ENCODE assay signal across 28 mouse cellular contexts in the genomic region with DNA sequence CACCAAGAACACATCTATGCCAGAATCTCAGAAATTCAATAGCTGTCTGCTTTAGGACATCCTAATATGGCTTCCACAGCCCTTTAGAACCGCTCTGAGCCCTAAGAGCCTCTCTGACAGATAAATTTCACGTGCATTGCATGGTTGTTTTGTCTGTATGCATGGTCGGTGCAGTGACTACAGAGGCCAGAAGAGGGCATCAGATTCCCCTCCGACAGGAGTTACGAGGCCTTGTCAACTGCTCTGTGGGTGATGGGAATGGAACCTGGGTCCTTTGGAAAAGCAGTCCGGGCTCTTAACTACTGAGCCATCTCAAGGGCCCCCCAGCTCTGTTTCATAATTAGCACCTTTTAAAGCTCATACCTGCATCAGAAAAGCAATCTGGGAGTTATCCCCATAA.
A peak's percentile ranks its signal among the peaks of the same experiment; 100 is the strongest.
DNase-seq lines count a peak whose midpoint lies in the region; ATAC-seq and TF ChIP-seq lines count a peak whose summit lies in the region.
"Had no signal": no experiment of that assay in that cellular context is flagged by ENCODE, and none has a peak within 500 bp of the region (broad histone marks: within the 10 kb centered on the region; RNA-seq: fewer than 3 reads in every experiment).

No protein-coding gene starts in this region.

- H3K4me2 ChIP-seq in intestine, embryonic 16.5 days (ENCODE audit: low read depth, low read length) = no peak overlapping the region
- H3K4me2 ChIP-seq: embryonic facial prominence, embryonic 13.5 days; forebrain, embryonic 12.5 days; forebrain, embryonic 15.5 days; heart, embryonic 13.5 days; hindbrain, embryonic 12.5 days; hindbrain, embryonic 15.5 days had no signal

- no peaks in the 10 kb centered on the region for H3K4me1 ChIP-seq in E14TG2a.4 (replicated peaks; ENCODE audit: low read depth, low read length)
- no peaks in the 10 kb centered on the region for H3K4me1 ChIP-seq in ES-E14 (ENCODE audit: control insufficient read depth in 2 of 2, insufficient read depth in 2 of 2, low read length in 2 of 2, poor library complexity in 1 of 2)
- H3K4me1 ChIP-seq in intestine, embryonic 16.5 days (ENCODE audit: control insufficient read depth, insufficient read depth, low read length) = no peaks in the 10 kb centered on the region
- no peaks in the 10 kb centered on the region for H3K4me1 ChIP-seq in thymus, adult 2 months (replicated peaks; ENCODE audit: control insufficient read depth, insufficient read depth, low read length)
- H3K4me1 ChIP-seq: embryonic facial prominence, embryonic 10.5 days; embryonic facial prominence, embryonic 13.5 days; forebrain, embryonic 12.5 days; forebrain, embryonic 15.5 days; heart, embryonic 10.5 days; hindbrain, embryonic 12.5 days; hindbrain, embryonic 15.5 days had no signal

- TF ChIP-seq CTCF in layer of hippocampus, adult 2 months (conservative IDR thresholded peaks at IDR 0.05) = peak; percentile 16; the same call in 1 of the 2 replicates
- TF ChIP-seq CTCF in E14TG2a.4 (conservative IDR thresholded peaks at IDR 0.05; ENCODE audit: low read length) = peak; percentile 36; the same call in 1 of the 2 replicates
- TF ChIP-seq CTCF in thymus, adult 2 months (IDR thresholded peaks at IDR 0.05; ENCODE audit: borderline replicate concordance, control insufficient read depth, extremely low read depth, insufficient read depth, low read length, poor library complexity) = no peak

- no peak for DNase-seq in layer of hippocampus, adult 2 months (ENCODE audit: low spot score in 2 of 2)
- DNase-seq in layer of hippocampus, adult 9-11 months = no peak
- DNase-seq in ES-E14 (ENCODE audit: low read depth, low spot score) (peak; percentile 30), WW6 (ENCODE audit: low read depth, low spot score) (peak; percentile 7)
- DNase-seq in thymus, adult 2 months = no peak
- no peak for DNase-seq in natural killer cell, adult 2 months (ENCODE audit: low spot score in 2 of 2)
- DNase-seq: adrenal gland, adult 8-10 months; adrenal gland, postnatal 25 days; cerebellum, adult 11-12 months; cerebellum, adult 8-10 months; cerebellum, postnatal 10 days; cerebellum, postnatal 36 days; embryo, embryonic 11 days; gastrocnemius, postnatal 10 days; gastrocnemius, postnatal 36 days; heart, adult 2 months had no signal

- ATAC-seq in intestine, embryonic 16.5 days = no peak
- ATAC-seq: forebrain, embryonic 15.5 days had no signal

- no peak overlapping the region for H3K9ac ChIP-seq in ES-E14 (ENCODE audit: insufficient read depth, low read depth, low read length, poor library complexity, severe bottlenecking)
- H3K9ac ChIP-seq in intestine, embryonic 16.5 days (ENCODE audit: low read depth, low read length) = no peak overlapping the region
- H3K9ac ChIP-seq: embryonic facial prominence, embryonic 13.5 days; forebrain, embryonic 12.5 days; forebrain, embryonic 15.5 days; heart, embryonic 13.5 days; hindbrain, embryonic 12.5 days; hindbrain, embryonic 15.5 days had no signal

- no peaks in the 10 kb centered on the region for H3K36me3 ChIP-seq in E14TG2a.4 (ENCODE audit: insufficient read depth, low read length)
- no peaks in the 10 kb centered on the region for H3K36me3 ChIP-seq in ES-E14 (ENCODE audit: control insufficient read depth, insufficient read depth, low read length, poor library complexity, severe bottlenecking)
- H3K36me3 ChIP-seq in intestine, embryonic 16.5 days (ENCODE audit: control insufficient read depth, insufficient read depth, low read length) = no peaks in the 10 kb centered on the region
- H3K36me3 ChIP-seq in thymus, adult 2 months (ENCODE audit: control insufficient read depth, insufficient read depth, low read length) = no peaks in the 10 kb centered on the region
- H3K36me3 ChIP-seq: embryonic facial prominence, embryonic 10.5 days; embryonic facial prominence, embryonic 13.5 days; forebrain, embryonic 12.5 days; forebrain, embryonic 15.5 days; G1E; heart, embryonic 10.5 days; heart, embryonic 13.5 days; hindbrain, embryonic 12.5 days; hindbrain, embryonic 15.5 days had no signal

- in situ Hi-C loops in ES-E14 (cut with MboI; ENCODE audit: low sequenced_read_pairs in 2 of 2, unreplicated experiment in 2 of 2) = no loop called here

- 88% methylated on average over 6 of the region's 6 CpGs for WGBS in intestine, embryonic 16.5 days
- 96% methylated on average over 6 of the region's 6 CpGs for WGBS in thymus, adult 2 months

- H3K27me3 ChIP-seq in E14TG2a.4 (ENCODE audit: insufficient read depth, low read length) = no peaks in the 10 kb centered on the region
- no peaks in the 10 kb centered on the region for H3K27me3 ChIP-seq in intestine, embryonic 16.5 days (replicated peaks; ENCODE audit: control insufficient read depth, insufficient read depth, low read length)
- no peaks in the 10 kb centered on the region for H3K27me3 ChIP-seq in thymus, adult 2 months (ENCODE audit: control insufficient read depth, insufficient read depth, low read length)
- H3K27me3 ChIP-seq: embryonic facial prominence, embryonic 13.5 days; forebrain, embryonic 12.5 days; forebrain, embryonic 15.5 days; heart, embryonic 13.5 days; hindbrain, embryonic 12.5 days; hindbrain, embryonic 15.5 days had no signal

- H3K9me3 ChIP-seq in E14TG2a.4 (ENCODE audit: low read length) (no peaks in the 10 kb centered on the region), ES-E14 (ENCODE audit: control insufficient read depth, insufficient read depth, low read depth, low read length) (no peaks in the 10 kb centered on the region)
- no peaks in the 10 kb centered on the region for H3K9me3 ChIP-seq in intestine, embryonic 16.5 days (ENCODE audit: control insufficient read depth, low read length)
- H3K9me3 ChIP-seq: embryonic facial prominence, embryonic 10.5 days; embryonic facial prominence, embryonic 13.5 days; forebrain, embryonic 12.5 days; forebrain, embryonic 15.5 days; G1E; heart, embryonic 10.5 days; heart, embryonic 13.5 days; hindbrain, embryonic 12.5 days; hindbrain, embryonic 15.5 days had no signal

- H3K4me3 ChIP-seq in layer of hippocampus, adult 2 months = no peak overlapping the region
- H3K4me3 ChIP-seq in E14TG2a.4 (replicated peaks; ENCODE audit: low read length) (no peak overlapping the region), ES-E14 (ENCODE audit: insufficient read depth in 1 of 2, low read depth in 1 of 2, low read length in 2 of 2, poor library complexity in 1 of 2, severe bottlenecking in 1 of 2) (no peak overlapping the region)
- H3K4me3 ChIP-seq in intestine, embryonic 16.5 days (ENCODE audit: low read length) = no peak overlapping the region
- H3K4me3 ChIP-seq in thymus, adult 2 months (ENCODE audit: control insufficient read depth, insufficient read depth, low read length) = no peak overlapping the region
- H3K4me3 ChIP-seq: embryonic facial prominence, embryonic 10.5 days; embryonic facial prominence, embryonic 13.5 days; erythroblast, embryonic 14.5 days; forebrain, embryonic 12.5 days; forebrain, embryonic 15.5 days; heart, adult 2 months; heart, embryonic 10.5 days; heart, embryonic 13.5 days; hindbrain, embryonic 12.5 days; hindbrain, embryonic 15.5 days had no signal

- TF ChIP-seq POLR2A in thymus, adult 2 months (IDR thresholded peaks at IDR 0.05; ENCODE audit: control insufficient read depth, extremely low read depth, insufficient read depth, low read length, poor library complexity) = no peak

- no peak overlapping the region for H3K27ac ChIP-seq in layer of hippocampus, adult 2 months
- no peak overlapping the region for H3K27ac ChIP-seq in ES-E14 (ENCODE audit: insufficient read depth, low read depth, low read length, poor library complexity, severe bottlenecking)
- no peak overlapping the region for H3K27ac ChIP-seq in intestine, embryonic 16.5 days (ENCODE audit: low read length)
- H3K27ac ChIP-seq in thymus, adult 2 months (ENCODE audit: control insufficient read depth, insufficient read depth, low read length) = no peak overlapping the region
- H3K27ac ChIP-seq: embryonic facial prominence, embryonic 10.5 days; embryonic facial prominence, embryonic 13.5 days; forebrain, embryonic 12.5 days; forebrain, embryonic 15.5 days; heart, adult 2 months; heart, embryonic 10.5 days; heart, embryonic 13.5 days; hindbrain, embryonic 12.5 days; hindbrain, embryonic 15.5 days had no signal

TF ChIP-seq in ES-E14, 5 proteins besides CTCF, POLR2A, EP300 and RAD21:
- TF ChIP-seq CHD2 (IDR thresholded peaks at IDR 0.05; ENCODE audit: low read depth, low read length) (no peak), ZC3H11A (IDR thresholded peaks at IDR 0.05; ENCODE audit: borderline replicate concordance, low read depth, low read length) (no peak), ZNF384 (IDR thresholded peaks at IDR 0.05; ENCODE audit: low read depth, low read length) (no peak), HCFC1 (IDR thresholded peaks at IDR 0.05; ENCODE audit: borderline replicate concordance, insufficient read depth, low read length) (no peak), MAFK (IDR thresholded peaks at IDR 0.05; ENCODE audit: insufficient read depth, low read depth, low read length) (no peak)
TF ChIP-seq in ES-E14: peak in this region for 0.

Comparison
In these comparisons a context has a peak if more than half of its experiments do, and no peak if none do; other contexts are left out.
1. DNase-seq: peak in ES-E14 (single experiment) and WW6 (single experiment); none in layer of hippocampus, adult 2 months (0 of 2), layer of hippocampus, adult 9-11 months (single experiment), thymus, adult 2 months (single experiment) and natural killer cell, adult 2 months (0 of 2).